Mouse (Mus musculus): Measurements from ENCODE around the gene Atp11c.

Gene Atp11c

GRCm38 (mm10) chrX:60386852-60387251 is 205.6 kb downstream of the Atp11c start:
- DNase-seq (ENCODE audit: low read depth, low spot score): no peak

DNA sequence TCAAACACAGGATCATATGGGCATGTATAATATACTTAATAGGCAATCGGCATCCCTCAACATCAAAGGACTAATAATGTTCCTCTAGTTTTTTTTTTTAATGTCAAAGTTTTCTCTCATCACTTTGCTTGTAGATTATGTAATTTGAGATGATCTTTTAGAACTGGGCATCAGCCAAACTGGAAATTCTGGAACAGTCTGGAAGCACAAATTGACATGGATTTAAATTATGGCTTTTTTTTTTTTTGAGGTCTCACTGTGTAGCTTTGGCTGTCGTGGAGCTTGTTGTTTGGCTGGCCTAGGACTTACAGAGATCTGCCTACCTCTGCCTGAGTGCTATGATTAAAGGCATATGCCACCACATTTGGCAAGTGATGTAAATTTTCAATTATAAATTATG is 210.8 kb downstream of the Atp11c start:
- DNase-seq (ENCODE audit: low read depth, low spot score): no peak

- DNase-seq (ENCODE audit: low read depth, low spot score): no peak
These were observed 212.1 kb downstream of the Atp11c start for GRCm38 (mm10) chrX:60380386-60380785.

DNA sequence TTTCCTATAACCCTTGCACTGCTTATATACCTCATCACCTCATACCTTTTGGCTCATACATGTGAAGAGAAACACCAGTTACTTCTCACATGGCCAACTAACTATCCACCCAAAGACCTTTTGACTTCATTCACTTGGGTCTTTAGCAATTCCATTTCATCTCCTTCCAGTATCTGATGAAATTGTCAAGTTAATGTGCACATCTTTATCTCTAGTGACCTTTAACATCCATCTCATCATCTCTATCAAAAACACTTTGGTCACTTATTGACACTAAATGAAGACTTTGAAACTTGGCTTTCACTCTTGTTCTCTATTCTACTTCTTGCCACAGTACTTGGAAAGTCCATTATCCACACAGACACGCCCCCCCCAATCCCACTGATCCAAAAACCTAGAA is 243.8 kb downstream of the Atp11c start:
- no peak for DNase-seq (ENCODE audit: low read depth, low spot score)

DNA sequence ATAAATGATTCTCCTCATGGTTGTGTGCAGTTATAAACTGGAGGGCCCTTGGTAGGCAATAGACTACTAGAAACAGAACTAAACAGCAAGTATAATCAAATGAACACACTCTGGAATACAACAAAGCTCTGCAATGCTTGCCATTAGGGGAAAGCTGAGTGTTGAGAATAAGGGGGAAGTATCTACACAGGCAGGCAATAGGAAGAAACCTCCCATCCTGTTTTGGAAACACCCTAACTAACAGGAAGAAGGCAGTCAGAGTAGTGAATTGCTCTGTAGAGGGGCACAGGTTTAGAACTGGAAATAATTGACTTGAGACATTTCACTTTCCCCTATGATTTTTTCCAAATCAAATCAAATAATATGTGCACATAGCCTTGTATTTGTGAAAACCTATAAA is 247.1 kb downstream of the Atp11c start:
- peak; percentile 15 for DNase-seq (ENCODE audit: low read depth, low spot score)

GRCm38 (mm10) chrX:60344991-60345390 is 247.5 kb downstream of the Atp11c start:
- no peak for DNase-seq (ENCODE audit: low read depth, low spot score)

GRCm38 (mm10) chrX:60329735-60330134 is 262.8 kb downstream of the Atp11c start:
- DNase-seq (ENCODE audit: low read depth, low spot score): no peak

DNA sequence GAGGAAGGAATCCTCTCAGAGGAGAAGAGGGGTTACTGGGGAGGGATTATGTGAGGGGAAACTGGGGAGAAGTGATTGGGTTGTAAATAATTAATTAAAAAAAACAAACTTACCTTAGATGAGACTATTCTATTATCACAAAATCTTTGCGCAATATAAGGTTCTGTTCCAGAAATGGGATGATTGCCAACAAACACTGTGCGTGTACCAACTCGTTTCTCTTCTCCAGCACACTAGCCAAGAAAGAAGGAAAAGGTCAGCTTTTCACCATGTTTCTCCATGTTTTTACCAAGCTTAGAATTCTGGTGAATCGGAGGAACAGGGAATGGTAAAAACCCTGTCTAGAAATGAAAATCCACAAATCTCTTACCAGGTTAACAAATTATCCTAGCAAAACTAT is 271.2 kb downstream of the Atp11c start:
- DNase-seq (ENCODE audit: low read depth, low spot score): no peak

- DNase-seq (ENCODE audit: low read depth, low spot score): no peak
These were observed 274.8 kb downstream of the Atp11c start for GRCm38 (mm10) chrX:60317661-60318060.

DNA sequence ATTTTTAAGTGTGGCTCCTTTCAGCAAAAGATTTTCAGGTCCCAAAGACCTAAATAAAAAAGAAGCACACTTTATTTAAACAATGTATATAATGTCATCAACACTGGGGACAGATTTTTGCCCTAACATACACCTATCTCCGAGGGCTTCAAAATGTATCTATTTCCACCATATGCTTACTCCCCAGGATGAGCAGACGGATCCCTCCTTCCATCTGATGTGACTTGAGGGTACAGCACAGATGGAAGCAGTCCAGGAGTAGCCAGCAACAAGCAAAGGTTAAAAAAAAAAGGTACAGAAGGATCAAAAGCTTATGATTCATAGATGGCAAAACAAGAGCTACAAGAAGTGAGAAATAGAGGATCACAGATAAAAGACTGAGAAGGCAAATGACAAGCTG is 300.2 kb downstream of the Atp11c start:
- no peak for DNase-seq (ENCODE audit: low read depth, low spot score)

GRCm38 (mm10) chrX:60255346-60255745 is 337.2 kb downstream of the Atp11c start:
- DNase-seq (ENCODE audit: low read depth, low spot score): no peak

- DNase-seq (ENCODE audit: low read depth, low spot score): no peak
These were observed 404.8 kb downstream of the Atp11c start for GRCm38 (mm10) chrX:60187726-60188125.

GRCm38 (mm10) chrX:60182611-60183010 is 409.9 kb downstream of the Atp11c start:
- DNase-seq (ENCODE audit: low read depth, low spot score): no peak

DNA sequence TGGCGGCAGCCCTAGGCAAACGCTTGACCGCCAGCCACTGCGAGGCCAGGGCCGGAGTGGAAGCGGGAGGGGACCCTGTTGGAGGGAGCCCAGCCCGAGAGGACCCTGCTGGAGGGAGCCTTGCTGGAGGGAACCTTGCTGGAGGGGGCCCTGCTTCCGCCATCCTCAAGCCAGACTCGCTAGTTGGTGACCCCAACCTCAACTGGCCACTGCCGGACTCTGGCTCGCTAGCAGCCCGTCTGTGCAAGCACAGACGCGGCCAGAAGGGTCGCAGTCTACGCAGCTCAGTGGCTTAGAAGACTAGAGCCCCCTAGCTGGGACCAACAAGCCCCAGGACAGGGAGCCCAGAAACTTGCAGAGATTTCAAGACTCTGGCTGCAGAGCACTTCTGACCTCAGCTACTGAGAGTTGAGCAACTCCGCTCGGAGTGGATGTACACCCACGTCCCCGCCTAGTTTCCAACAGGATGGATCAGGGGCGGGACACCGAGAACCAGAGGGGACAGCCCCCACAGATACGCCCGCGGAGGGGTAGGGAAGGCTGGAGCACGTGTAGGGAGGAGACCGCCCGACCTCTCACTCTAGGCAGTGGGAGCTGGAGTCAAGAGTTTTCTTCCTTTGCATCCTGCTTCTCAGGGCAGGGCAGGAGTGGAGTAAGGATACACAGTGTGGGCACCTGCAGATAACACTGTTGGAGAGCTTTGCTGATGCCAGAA is 413.6 kb downstream of the Atp11c start, which contains the start of gene Mcf2:
Gene Mcf2 (minus strand): TSS at position 346 of the 715 bp plus-strand sequence.
- no peak for DNase-seq (ENCODE audit: low read depth, low spot score)

- no peak for DNase-seq (ENCODE audit: low read depth, low spot score)
These were observed 414.3 kb downstream of the Atp11c start for GRCm38 (mm10) chrX:60178025-60178743.
